Mouse (Mus musculus) small intestine, adult 2 months (tissue): ENCODE data around the gene Pla2g5. TPM values are rescaled to one million over a fixed set of nuclear protein-coding genes. Genes with fewer than 3 reads are reported as not detected.
"Not testable (repeated sequence)": the region's sequence is repeated elsewhere in the genome, so short reads cannot be mapped to it uniquely, and the experiment has no call there.

Experiments
- H3K27ac ChIP-seq: fragments of 200-500 bp; 2 replicates; pipeline ENCODE4 v1.5.1; 2012; ENCODE audit warnings: low read depth, low read length, control low read depth, inconsistent platforms; ENCODE audit not compliant: insufficient read depth
- H3K27me3 ChIP-seq: fragments of 200-500 bp; 2 replicates; pipeline ENCODE4 v1.6.1; 2012; ENCODE audit warnings: mild to moderate bottlenecking, moderate library complexity, low read length, inconsistent platforms; ENCODE audit not compliant: control insufficient read depth, insufficient read depth
- H3K36me3 ChIP-seq: fragments of 200-500 bp; 2 replicates; pipeline ENCODE4 v1.6.1; 2012; ENCODE audit warnings: mild to moderate bottlenecking, low read length, control low read depth, inconsistent platforms; ENCODE audit not compliant: control insufficient read depth, insufficient read depth
- H3K4me1 ChIP-seq: fragments of 200-500 bp; 2 replicates; pipeline ENCODE4 v1.6.1; 2012; ENCODE audit warnings: low read length, inconsistent platforms, mixed read lengths; ENCODE audit not compliant: control insufficient read depth, insufficient read depth, insufficient read length
- H3K4me3 ChIP-seq: fragments of 200-500 bp; 2 replicates; pipeline ENCODE4 v1.5.1; 2012; ENCODE audit warnings: low read depth, mild to moderate bottlenecking, control low read depth, inconsistent platforms, low read length, moderate library complexity
- CTCF ChIP-seq: fragments of 200-500 bp; IDR thresholded peaks from 2 replicates; pipeline ENCODE4 v1.5.1; 2012; ENCODE audit warnings: low read depth, mild to moderate bottlenecking, control low read depth, inconsistent platforms, low read length, moderate library complexity, mixed read lengths; ENCODE audit not compliant: insufficient replicate concordance, insufficient read length; ENCODE audit errors: extremely low read depth
- POLR2A ChIP-seq: fragments of 200-500 bp; IDR thresholded peaks from 2 replicates; pipeline ENCODE4 v1.6.1; 2012; ENCODE audit warnings: low read depth, mild to moderate bottlenecking, control low read depth, inconsistent platforms, low read length, moderate library complexity
- WGBS: fragments of 180-500 bp; shearing (Covaris S2); methylation state at CpG from one replicate; pipeline ENCODE4 v1.1.7; 2018; 5-methylcytosine and 5-hydroxymethylcytosine counted together
- polyA plus RNA-seq: library from polyadenylated mRNA; depleted of rRNA; stranded (reverse); fragments of >200 nt; gene quantifications from 2 replicates; pipeline ENCODE4 v1.2.3, GENCODE M21; 2012; rRNA removed

The Pla2g5 gene
- 6.0 and 11.6 TPM in 2 replicates for polyA plus RNA-seq

DNA sequence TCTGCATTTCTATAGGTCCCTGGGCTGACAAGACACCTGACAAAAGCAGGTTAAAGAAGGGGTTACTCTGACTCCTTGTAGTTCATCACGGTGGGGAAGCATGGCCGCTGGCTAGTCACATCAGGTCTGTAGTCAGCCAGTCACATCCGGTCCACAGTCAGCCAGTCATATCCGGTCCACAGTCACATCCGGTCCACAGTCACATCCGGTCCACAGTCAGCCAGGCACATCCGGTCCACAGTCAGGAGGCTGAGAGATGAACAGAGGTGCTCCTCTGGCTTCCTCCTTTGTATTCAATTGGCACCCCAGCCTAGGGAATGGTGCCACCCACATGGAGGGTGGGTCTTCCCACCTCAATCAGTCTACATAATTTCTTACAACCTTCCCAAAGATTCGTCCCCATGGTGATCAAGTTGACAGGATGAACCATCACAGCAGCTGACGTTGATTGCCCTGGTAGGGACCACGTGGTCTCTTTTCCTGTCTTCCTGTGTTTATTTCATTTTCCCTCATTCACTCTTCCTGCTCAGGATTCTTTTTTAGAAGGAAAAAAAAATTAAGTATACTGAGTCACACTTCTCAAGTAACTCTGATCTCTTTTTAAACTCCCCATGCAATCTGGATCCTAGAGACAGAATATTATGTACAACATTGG lies at the start of gene Pla2g5:
Gene Pla2g5 (minus strand): TSS at position 139 of the 655 bp plus-strand sequence.
- 69% methylated on average over 10 of the region's 10 CpGs for WGBS
- TF ChIP-seq POLR2A (no peak), CTCF (no peak)
- no peaks in the 10 kb centered on the region for H3K36me3 ChIP-seq

DNA sequence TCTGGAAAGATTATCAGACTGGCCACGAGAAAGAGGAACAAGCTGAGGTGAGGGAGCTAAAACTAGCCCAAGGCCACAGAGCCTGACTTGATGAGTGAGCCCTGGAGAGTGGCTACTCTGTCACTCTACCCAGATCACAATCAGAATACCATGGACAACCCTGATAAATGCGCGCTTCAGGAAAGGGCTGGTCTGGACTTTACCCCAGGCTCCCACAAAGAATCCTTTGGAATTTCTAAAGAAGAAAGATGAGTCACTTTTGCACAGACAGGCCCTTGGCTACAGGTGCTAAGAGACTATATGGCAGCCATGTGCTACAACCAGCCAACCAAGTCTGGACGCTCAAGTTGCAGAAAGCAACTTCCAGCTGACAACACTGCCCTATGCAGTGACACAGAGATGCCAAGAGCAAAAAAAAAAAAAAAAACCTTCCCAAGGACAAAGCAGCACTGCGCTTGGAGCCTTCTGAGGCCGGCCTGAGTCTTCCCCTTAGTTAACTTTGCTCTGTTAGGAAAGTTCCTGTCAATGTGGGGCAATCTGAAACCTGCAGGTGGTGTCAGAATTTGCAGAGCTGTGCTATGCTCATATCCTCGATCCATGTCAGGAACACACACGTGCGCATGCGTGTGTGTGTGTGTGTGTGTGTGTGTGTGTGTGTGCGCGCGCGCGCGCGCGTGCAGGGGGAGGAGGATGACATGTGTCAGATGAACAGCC lies 42.5 kb upstream of the Pla2g5 start:
- Histone ChIP-seq H3K36me3 (peaks cover 54% of the 10 kb centered on the region), H3K4me1 (peaks cover 5% of the 10 kb centered on the region), H3K27me3 (no peaks in the 10 kb centered on the region), H3K4me3 (no peak overlapping the region), H3K27ac (no peak overlapping the region)
- TF ChIP-seq POLR2A = no peak
- no peak for TF ChIP-seq CTCF
- WGBS = 84% methylated on average over 18 of the region's 18 CpGs

More for the DNA sequence above, at the start of gene Pla2g5:
- Histone ChIP-seq H3K27ac (no peak within 1 kb of the TSS), H3K27me3 (no peaks in the 10 kb centered on the region; the same call in 1 of the 2 replicates), H3K4me1 (no peaks in the 10 kb centered on the region), H3K4me3 (no peak within 1 kb of the TSS)

GRCm38 (mm10) chr4:138899361-138899760 lies 36.1 kb upstream of the Pla2g5 start:
- Histone ChIP-seq H3K36me3 (peaks cover 74% of the 10 kb centered on the region), H3K4me1 (no peaks in the 10 kb centered on the region), H3K4me3 (no peak overlapping the region), H3K27ac (no peak overlapping the region), H3K27me3 (no peaks in the 10 kb centered on the region)
- TF ChIP-seq CTCF (no peak), POLR2A (no peak)
- WGBS = 81% methylated on average over 7 of the region's 7 CpGs

DNA sequence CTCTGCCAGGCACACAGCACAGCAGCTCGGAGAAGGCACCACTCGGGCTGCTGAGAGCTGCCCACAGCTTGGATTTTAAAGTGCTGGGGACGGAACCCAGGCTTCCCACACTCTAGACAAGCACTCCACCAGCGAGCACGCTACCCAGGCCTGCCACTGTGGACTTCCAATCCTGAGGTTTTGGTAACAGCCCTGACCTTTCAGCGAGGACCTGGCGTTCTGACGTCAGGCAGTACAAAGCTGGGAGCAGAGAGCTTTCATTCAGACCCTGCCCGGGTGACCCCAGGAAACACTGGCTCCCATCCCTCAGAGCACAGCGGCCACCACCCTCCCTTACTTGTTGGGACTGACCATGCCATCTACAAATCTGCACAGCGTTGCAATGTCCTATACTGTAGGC lies 30.5 kb upstream of the Pla2g5 start:
- H3K4me1 ChIP-seq, H3K27ac ChIP-seq, H3K27me3 ChIP-seq, H3K4me3 ChIP-seq: not testable (repeated sequence)
- H3K36me3 ChIP-seq = peaks cover 59% of the 10 kb centered on the region
- 94% methylated on average over 11 of the region's 11 CpGs for WGBS

GRCm38 (mm10) chr4:138892655-138893054 lies 29.4 kb upstream of the Pla2g5 start:
- peaks cover 49% of the 10 kb centered on the region for H3K36me3 ChIP-seq
- no peak overlapping the region for H3K4me3 ChIP-seq
- 72% methylated on average over 6 of the region's 6 CpGs for WGBS
- H3K4me1 ChIP-seq = no peaks in the 10 kb centered on the region
- no peaks in the 10 kb centered on the region for H3K27me3 ChIP-seq
- no peak overlapping the region for H3K27ac ChIP-seq
- no peak for TF ChIP-seq CTCF
- TF ChIP-seq POLR2A = no peak

GRCm38 (mm10) chr4:138889635-138890034 lies 26.4 kb upstream of the Pla2g5 start:
- TF ChIP-seq CTCF (no peak), POLR2A (no peak)
- Histone ChIP-seq H3K36me3 (peaks cover 23% of the 10 kb centered on the region), H3K4me1 (no peaks in the 10 kb centered on the region), H3K27ac (no peak overlapping the region), H3K4me3 (no peak overlapping the region), H3K27me3 (no peaks in the 10 kb centered on the region)
- 52% methylated on average over 8 of the region's 8 CpGs for WGBS

DNA sequence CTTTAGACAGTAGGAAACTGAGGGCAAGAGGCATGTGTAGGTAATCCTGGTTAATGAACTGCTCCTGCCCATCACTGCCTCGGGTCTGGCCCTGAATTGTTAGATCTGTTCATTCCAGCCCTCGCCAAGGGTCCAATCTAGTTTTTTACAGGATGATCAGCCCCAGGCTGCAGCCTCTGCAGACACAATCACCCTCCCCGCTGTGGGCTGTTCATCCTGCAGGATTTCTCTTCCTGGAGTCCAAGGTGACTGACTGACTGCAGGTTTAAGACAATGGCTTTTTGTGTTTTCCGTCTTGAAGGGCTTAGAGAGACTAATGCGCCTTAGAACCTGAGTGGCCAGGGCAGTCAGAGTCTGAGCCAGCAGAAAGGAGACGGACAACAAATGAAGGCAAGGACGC lies 25.9 kb upstream of the Pla2g5 start:
- no peak overlapping the region for H3K27ac ChIP-seq
- H3K36me3 ChIP-seq = peaks cover 18% of the 10 kb centered on the region
- no peak for TF ChIP-seq CTCF
- no peak for TF ChIP-seq POLR2A
- no peaks in the 10 kb centered on the region for H3K27me3 ChIP-seq
- WGBS = 32% methylated on average over 7 of the region's 7 CpGs
- no peak overlapping the region for H3K4me3 ChIP-seq
- no peaks in the 10 kb centered on the region for H3K4me1 ChIP-seq
